Mouse (Mus musculus) forebrain, embryonic 11.5 days (tissue): ENCODE results near the gene Grrp1. TPM values are rescaled to one million over a fixed set of nuclear protein-coding genes. Genes with fewer than 3 reads are reported as not detected.
"Not testable (repeated sequence)": the region's sequence is repeated elsewhere in the genome, so short reads cannot be mapped to it uniquely, and the experiment has no call there.

ENCODE experiments used
- ATAC-seq: fragments of 200-750 bp; cut with Nextera tagmentation; replicated peaks from 2 replicates; pipeline ENCODE4 v1.8.0; 2017; ENCODE audit warnings: moderate TSS enrichment; ENCODE audit not compliant: low FRiP score
- DNase-seq: peaks from one replicate; pipeline ENCODE4 v3.0.0-alpha.2; 2017; ENCODE audit warnings: low spot score
- H3K27ac ChIP-seq: fragments of 300-500 bp; sonication (generic); 2 replicates; pipeline ENCODE4 v1.5.1; 2014; ENCODE audit warnings: low read depth, low read length
- H3K27me3 ChIP-seq: fragments of 300-500 bp; sonication (generic); 2 replicates; pipeline ENCODE4 v1.6.1; 2014; ENCODE audit warnings: mild to moderate bottlenecking, low read length, mixed read lengths; ENCODE audit not compliant: control insufficient read depth, insufficient read depth
- H3K36me3 ChIP-seq: fragments of 300-500 bp; sonication (generic); 2 replicates; pipeline ENCODE4 v1.6.1; 2014; ENCODE audit warnings: mild to moderate bottlenecking, low read length, moderate library complexity, mixed read lengths; ENCODE audit not compliant: control insufficient read depth, insufficient read depth
- H3K4me1 ChIP-seq: fragments of 300-500 bp; sonication (generic); replicated peaks from 2 replicates; pipeline ENCODE4 v1.6.1; 2014; ENCODE audit warnings: low read length, mixed read lengths; ENCODE audit not compliant: control insufficient read depth, insufficient read depth
- H3K4me2 ChIP-seq: fragments of 300-500 bp; sonication (generic); 2 replicates; pipeline ENCODE4 v1.6.1; 2014; ENCODE audit warnings: low read depth, mild to moderate bottlenecking, low read length, moderate library complexity, mixed read lengths; ENCODE audit not compliant: severe bottlenecking
- H3K4me3 ChIP-seq: fragments of 300-500 bp; sonication (generic); 2 replicates; pipeline ENCODE4 v1.5.1; 2014; ENCODE audit warnings: low read depth, low read length
- H3K9ac ChIP-seq: fragments of 300-500 bp; sonication (generic); 2 replicates; pipeline ENCODE4 v1.6.1; 2014; ENCODE audit warnings: low read length
- H3K9me3 ChIP-seq: fragments of 300-500 bp; sonication (generic); 2 replicates; pipeline ENCODE4 v1.6.1; 2016; ENCODE audit warnings: low read length, mixed read lengths; ENCODE audit not compliant: control insufficient read depth
- WGBS: fragments of 180-500 bp; shearing (Covaris S2); extraction: QIAGEN DNeasy Blood & Tissue Kit; methylation state at CpG from one replicate; pipeline ENCODE4 v1.1.7; 2014; 5-methylcytosine and 5-hydroxymethylcytosine counted together
- polyA plus RNA-seq: library from polyadenylated mRNA; unstranded; fragments of >200 nt; fragmentation: Nextera tagmentation; extraction: Ambion mirVana; gene quantifications from 2 replicates; pipeline ENCODE4 v1.2.1, GENCODE M21; 2014

Gene Grrp1
- 4.8 and 5.2 TPM in 2 replicates for polyA plus RNA-seq

GRCm38 (mm10) chr4:134253722-134254324 lies at the start of gene Grrp1:
Gene Grrp1 (minus strand): TSS chr4:134254106.
- DNase-seq (peak; percentile 65), ATAC-seq (no peak)
- H3K4me2 ChIP-seq, result peak within 1 kb of the TSS; percentile 31
- no peaks in the 10 kb centered on the region for H3K36me3 ChIP-seq
- H3K27me3 ChIP-seq, result peaks cover 48% of the 10 kb centered on the region
- H3K4me3 ChIP-seq, result peak within 1 kb of the TSS; percentile 14; the same call in 1 of the 2 replicates
- peak within 1 kb of the TSS; percentile 24; the same call in 1 of the 2 replicates for H3K9ac ChIP-seq
- under 1% methylated on average over 13 of the region's 13 CpGs for WGBS
- H3K9me3 ChIP-seq, result no peaks in the 10 kb centered on the region
- H3K27ac ChIP-seq, result no peak within 1 kb of the TSS
- peaks cover 58% of the 10 kb centered on the region for H3K4me1 ChIP-seq

- no peak for DNase-seq
- Histone ChIP-seq H3K36me3 (no peaks in the 10 kb centered on the region), H3K27me3 (no peaks in the 10 kb centered on the region), H3K4me3 (no peak overlapping the region), H3K9me3 (no peaks in the 10 kb centered on the region), H3K4me1 (no peaks in the 10 kb centered on the region), H3K4me2 (no peak overlapping the region), H3K9ac (no peak overlapping the region), H3K27ac (no peak overlapping the region)
- WGBS, result 91% methylated on average over 5 of the region's 5 CpGs
- ATAC-seq, result no peak
These were observed 48.2 kb upstream of the Grrp1 start for GRCm38 (mm10) chr4:134302084-134302483.

GRCm38 (mm10) chr4:134300316-134300715 lies 46.4 kb upstream of the Grrp1 start:
- DNase-seq (no peak), ATAC-seq (no peak)
- Histone ChIP-seq H3K4me3 (no peak overlapping the region), H3K4me2 (no peak overlapping the region), H3K27ac (no peak overlapping the region), H3K9ac (no peak overlapping the region), H3K4me1 (no peaks in the 10 kb centered on the region), H3K36me3 (no peaks in the 10 kb centered on the region), H3K9me3 (no peaks in the 10 kb centered on the region), H3K27me3 (no peaks in the 10 kb centered on the region)
- 83% methylated on average over 9 of the region's 9 CpGs for WGBS

GRCm38 (mm10) chr4:134299498-134299810 lies 45.5 kb upstream of the Grrp1 start:
- H3K27me3 ChIP-seq, result no peaks in the 10 kb centered on the region
- no peak overlapping the region for H3K27ac ChIP-seq
- no peak for ATAC-seq

GRCm38 (mm10) chr4:134298626-134299497 lies 45.0 kb upstream of the Grrp1 start:
- WGBS, result 82% methylated on average over 19 of the region's 19 CpGs
- no peak for ATAC-seq
- H3K4me2 ChIP-seq, result no peak overlapping the region
- no peaks in the 10 kb centered on the region for H3K27me3 ChIP-seq
- no peaks in the 10 kb centered on the region for H3K4me1 ChIP-seq
- H3K9ac ChIP-seq, result no peak overlapping the region
- no peak for DNase-seq
- H3K36me3 ChIP-seq, result no peaks in the 10 kb centered on the region
- H3K27ac ChIP-seq, result no peak overlapping the region
- H3K4me3 ChIP-seq, result no peak overlapping the region
- no peaks in the 10 kb centered on the region for H3K9me3 ChIP-seq

More at GRCm38 (mm10) chr4:134299498-134299810, 45.5 kb upstream of the Grrp1 start:
- DNase-seq, result no peak
- no peaks in the 10 kb centered on the region for H3K4me1 ChIP-seq
- no peak overlapping the region for H3K4me2 ChIP-seq
- 72% methylated on average over 4 of the region's 4 CpGs for WGBS
- H3K9me3 ChIP-seq, result no peaks in the 10 kb centered on the region
- no peak overlapping the region for H3K9ac ChIP-seq
- H3K36me3 ChIP-seq, result no peaks in the 10 kb centered on the region
- H3K4me3 ChIP-seq, result no peak overlapping the region

GRCm38 (mm10) chr4:134297369-134297768 lies 43.5 kb upstream of the Grrp1 start:
- H3K4me2 ChIP-seq, result no peak overlapping the region
- no peaks in the 10 kb centered on the region for H3K9me3 ChIP-seq
- H3K4me3 ChIP-seq, result no peak overlapping the region
- H3K9ac ChIP-seq, result no peak overlapping the region
- no peak overlapping the region for H3K27ac ChIP-seq
- no peaks in the 10 kb centered on the region for H3K4me1 ChIP-seq
- no peaks in the 10 kb centered on the region for H3K27me3 ChIP-seq
- no peak for ATAC-seq
- no peak for DNase-seq
- 94% methylated on average over 8 of the region's 8 CpGs for WGBS
- no peaks in the 10 kb centered on the region for H3K36me3 ChIP-seq

- WGBS, result 92% methylated on average over 4 of the region's 4 CpGs
- DNase-seq, result no peak
- H3K9ac ChIP-seq, result no peak overlapping the region
These were observed 42.6 kb upstream of the Grrp1 start for GRCm38 (mm10) chr4:134296523-134296922.

GRCm38 (mm10) chr4:134296096-134296495 lies 42.2 kb upstream of the Grrp1 start:
- not testable (repeated sequence) for H3K27ac ChIP-seq, H3K27me3 ChIP-seq, DNase-seq, H3K9me3 ChIP-seq, ATAC-seq, H3K4me1 ChIP-seq, H3K9ac ChIP-seq, H3K4me3 ChIP-seq, H3K36me3 ChIP-seq, H3K4me2 ChIP-seq
- WGBS, result 82% methylated on average over 4 of the region's 4 CpGs

More at GRCm38 (mm10) chr4:134296523-134296922, 42.6 kb upstream of the Grrp1 start:
- Histone ChIP-seq H3K4me3 (no peak overlapping the region), H3K4me2 (no peak overlapping the region), H3K27ac (no peak overlapping the region), H3K9me3 (no peaks in the 10 kb centered on the region), H3K27me3 (no peaks in the 10 kb centered on the region), H3K4me1 (no peaks in the 10 kb centered on the region), H3K36me3 (no peaks in the 10 kb centered on the region)
- ATAC-seq, result no peak
